Mouse (Mus musculus) liver, adult 2 months (tissue): ENCODE measurements around the gene Catsper2. TPM values are rescaled to one million over a fixed set of nuclear protein-coding genes. Genes with fewer than 3 reads are reported as not detected.
A peak's percentile ranks its signal among the peaks of the same experiment; 100 is the strongest.

Experiments
- DNase-seq: peaks from one replicate; pipeline ENCODE4 v3.0.0-alpha.2; 2011; ENCODE audit warnings: low read depth, low spot score; ENCODE audit errors: extremely low read depth
- H3K27ac ChIP-seq: fragments of 200-500 bp; replicated peaks from 2 replicates; pipeline ENCODE4 v1.5.1; 2012; ENCODE audit warnings: low read depth, mild to moderate bottlenecking, control low read depth, inconsistent platforms, low read length; ENCODE audit not compliant: insufficient read depth
- H3K27me3 ChIP-seq: fragments of 200-500 bp; 2 replicates; pipeline ENCODE4 v1.6.1; 2012; ENCODE audit warnings: mild to moderate bottlenecking, moderate library complexity, low read length, inconsistent platforms; ENCODE audit not compliant: control insufficient read depth, insufficient read depth
- H3K36me3 ChIP-seq: fragments of 200-500 bp; 2 replicates; pipeline ENCODE4 v1.6.1; 2012; ENCODE audit warnings: low read length, inconsistent platforms; ENCODE audit not compliant: control insufficient read depth, insufficient read depth
- H3K4me1 ChIP-seq: fragments of 200-500 bp; 2 replicates; pipeline ENCODE4 v1.6.1; 2011; ENCODE audit warnings: low read length; ENCODE audit not compliant: control insufficient read depth, insufficient read depth
- H3K4me3 ChIP-seq: fragments of 200-500 bp; 2 replicates; pipeline ENCODE4 v1.5.1; 2011; ENCODE audit warnings: low read depth, mild to moderate bottlenecking, control low read depth, low read length, moderate library complexity; ENCODE audit not compliant: insufficient read depth
- H3K79me2 ChIP-seq: fragments of 200-500 bp; 2 replicates; pipeline ENCODE4 v1.6.1; 2012; ENCODE audit warnings: inconsistent platforms, mild to moderate bottlenecking, low read length, moderate library complexity; ENCODE audit not compliant: control insufficient read depth, insufficient read depth
- H3K9ac ChIP-seq: fragments of 200-500 bp; 2 replicates; pipeline ENCODE4 v1.6.1; 2012; ENCODE audit warnings: low read depth, mild to moderate bottlenecking, control low read depth, inconsistent platforms, low read length
- CTCF ChIP-seq: fragments of 200-500 bp; IDR thresholded peaks from 2 replicates; pipeline ENCODE4 v1.5.1; 2011; ENCODE audit warnings: low read depth, low read length, control low read depth
- POLR2A ChIP-seq: fragments of 200-500 bp; IDR thresholded peaks from 2 replicates; pipeline ENCODE4 v1.6.1; 2011; ENCODE audit warnings: low read length, control low read depth; ENCODE audit not compliant: insufficient read depth; ENCODE audit errors: extremely low read depth
- WGBS: fragments of 180-500 bp; shearing (Covaris S2); methylation state at CpG from one replicate; pipeline ENCODE4 v1.1.7; 2018; 5-methylcytosine and 5-hydroxymethylcytosine counted together
- polyA plus RNA-seq: library from polyadenylated mRNA; depleted of rRNA; stranded (reverse); fragments of >200 nt; gene quantifications from 2 replicates; pipeline ENCODE4 v1.2.3, GENCODE M21; 2012
- total RNA-seq: library from RNA; depleted of rRNA; stranded (reverse); fragments of >200 nt; gene quantifications from 2 replicates; pipeline ENCODE4 v1.2.3, GENCODE M21; 2014

Gene Catsper2
- total and polyA plus RNA-seq, 2 experiments = 2.5 to 2.9 TPM

DNA sequence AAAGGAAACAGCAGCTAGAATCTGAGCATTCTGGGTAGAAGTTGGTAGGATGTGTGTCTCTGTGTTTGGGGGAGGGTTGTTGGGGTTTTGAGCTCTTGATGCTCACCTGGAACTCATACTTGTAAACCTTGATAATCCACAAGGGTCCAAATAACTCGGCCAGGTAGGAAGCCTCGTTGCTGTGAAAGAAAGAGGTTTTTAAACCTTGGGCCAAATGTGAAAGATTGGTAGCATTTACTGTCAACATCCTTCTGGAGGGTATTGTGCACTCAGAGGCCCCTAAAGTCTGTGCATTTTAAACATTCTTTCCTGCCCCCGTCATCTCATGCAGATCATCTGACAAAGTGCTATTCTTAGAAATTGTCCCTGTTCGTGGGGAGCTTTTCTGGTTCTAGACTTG, 39.4 kb upstream of the Catsper2 start, which contains the start of gene Hypk:
Gene Hypk, plus strand, starts transcription at position 301 of the 400 bp plus-strand sequence.
- Histone ChIP-seq H3K9ac (no peak within 1 kb of the TSS), H3K4me3 (no peak within 1 kb of the TSS), H3K27me3 (no peaks in the 10 kb centered on the region), H3K4me1 (peaks cover 14% of the 10 kb centered on the region), H3K36me3 (peaks cover 19% of the 10 kb centered on the region), H3K27ac (no peak within 1 kb of the TSS), H3K79me2 (peaks cover 9% of the 10 kb centered on the region; the same call in 1 of the 2 replicates)
- TF ChIP-seq POLR2A = no peak
- WGBS = 68% methylated on average over 4 of the region's 4 CpGs
- DNase-seq = no peak

- H3K79me2 ChIP-seq = peaks cover 9% of the 10 kb centered on the region; the same call in 1 of the 2 replicates
- H3K36me3 ChIP-seq = peaks cover 19% of the 10 kb centered on the region
- no peaks in the 10 kb centered on the region for H3K27me3 ChIP-seq
- no peak for TF ChIP-seq POLR2A
- no peak for TF ChIP-seq CTCF
- no peak overlapping the region for H3K9ac ChIP-seq
- no peak for DNase-seq
- H3K4me1 ChIP-seq = peaks cover 10% of the 10 kb centered on the region
- no peak overlapping the region for H3K4me3 ChIP-seq
- WGBS = 67% methylated on average over 4 of the region's 4 CpGs
- no peak overlapping the region for H3K27ac ChIP-seq
These were observed 38.8 kb upstream of the Catsper2 start for GRCm38 (mm10) chr2:121452361-121452760.

DNA sequence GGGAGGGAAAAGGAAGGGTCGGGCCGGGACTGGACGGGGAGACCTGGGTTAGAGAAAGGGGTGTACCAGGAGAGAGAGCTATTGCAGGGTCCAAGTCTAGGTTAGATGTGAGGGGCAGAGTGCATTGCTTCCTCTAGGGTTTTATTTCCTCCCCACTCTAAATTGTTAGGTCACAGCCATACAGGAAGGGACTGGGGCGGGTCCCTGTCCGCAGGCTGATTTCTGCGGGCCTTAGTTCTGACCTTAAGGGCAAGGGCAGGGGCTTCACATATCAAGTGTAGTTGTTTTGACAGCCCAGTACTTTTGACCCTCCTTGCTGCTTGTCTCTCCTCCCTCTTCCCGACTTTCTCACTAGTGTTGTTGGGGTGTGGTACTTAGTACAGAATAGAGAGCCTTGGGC, 36.5 kb upstream of the Catsper2 start:
- 0% methylated on average over 7 of the region's 7 CpGs for WGBS
- TF ChIP-seq CTCF = no peak
- no peak for TF ChIP-seq POLR2A
- H3K36me3 ChIP-seq = peaks cover 19% of the 10 kb centered on the region
- no peak for DNase-seq
- H3K27ac ChIP-seq = peak overlapping the region; percentile 80
- H3K79me2 ChIP-seq = peaks cover 9% of the 10 kb centered on the region; the same call in 1 of the 2 replicates
- peaks cover 10% of the 10 kb centered on the region for H3K4me1 ChIP-seq
- peak overlapping the region; percentile 84 for H3K4me3 ChIP-seq
- peak overlapping the region; percentile 98 for H3K9ac ChIP-seq
- H3K27me3 ChIP-seq = no peaks in the 10 kb centered on the region

DNA sequence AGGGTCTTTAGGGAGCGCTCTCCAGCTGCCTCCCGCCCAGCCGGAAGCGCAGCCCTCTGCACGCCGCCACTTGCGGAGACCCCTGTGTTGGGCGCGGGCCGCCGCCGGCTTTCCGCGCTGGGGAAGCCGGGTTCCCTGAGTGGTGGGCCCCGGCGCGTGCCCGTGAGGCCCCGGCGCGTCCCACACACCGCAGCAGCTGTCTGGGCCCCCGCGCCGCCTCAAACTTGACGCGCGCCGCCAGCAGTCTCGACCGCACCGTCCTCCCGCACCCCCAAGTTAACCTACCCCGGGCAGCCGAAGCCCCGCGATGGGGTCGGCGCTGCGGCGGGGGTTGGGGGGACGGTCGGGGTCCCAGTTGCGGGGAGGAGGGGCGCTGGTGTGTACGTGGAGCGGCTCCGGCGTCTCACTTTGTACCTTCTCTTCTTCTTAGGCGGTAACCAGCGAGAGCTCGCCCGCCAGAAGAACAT, 36.0 kb upstream of the Catsper2 start:
- H3K27me3 ChIP-seq = no peaks in the 10 kb centered on the region
- H3K4me3 ChIP-seq = peak overlapping the region; percentile 84
- H3K79me2 ChIP-seq = peaks cover 9% of the 10 kb centered on the region; the same call in 1 of the 2 replicates
- peak overlapping the region; percentile 80 for H3K27ac ChIP-seq
- H3K9ac ChIP-seq = peak overlapping the region; percentile 98
- peaks cover 19% of the 10 kb centered on the region for H3K36me3 ChIP-seq
- WGBS = under 1% methylated on average over 54 of the region's 54 CpGs
- DNase-seq = no peak
- no peak for TF ChIP-seq CTCF
- TF ChIP-seq POLR2A = no peak
- peaks cover 10% of the 10 kb centered on the region for H3K4me1 ChIP-seq

DNA sequence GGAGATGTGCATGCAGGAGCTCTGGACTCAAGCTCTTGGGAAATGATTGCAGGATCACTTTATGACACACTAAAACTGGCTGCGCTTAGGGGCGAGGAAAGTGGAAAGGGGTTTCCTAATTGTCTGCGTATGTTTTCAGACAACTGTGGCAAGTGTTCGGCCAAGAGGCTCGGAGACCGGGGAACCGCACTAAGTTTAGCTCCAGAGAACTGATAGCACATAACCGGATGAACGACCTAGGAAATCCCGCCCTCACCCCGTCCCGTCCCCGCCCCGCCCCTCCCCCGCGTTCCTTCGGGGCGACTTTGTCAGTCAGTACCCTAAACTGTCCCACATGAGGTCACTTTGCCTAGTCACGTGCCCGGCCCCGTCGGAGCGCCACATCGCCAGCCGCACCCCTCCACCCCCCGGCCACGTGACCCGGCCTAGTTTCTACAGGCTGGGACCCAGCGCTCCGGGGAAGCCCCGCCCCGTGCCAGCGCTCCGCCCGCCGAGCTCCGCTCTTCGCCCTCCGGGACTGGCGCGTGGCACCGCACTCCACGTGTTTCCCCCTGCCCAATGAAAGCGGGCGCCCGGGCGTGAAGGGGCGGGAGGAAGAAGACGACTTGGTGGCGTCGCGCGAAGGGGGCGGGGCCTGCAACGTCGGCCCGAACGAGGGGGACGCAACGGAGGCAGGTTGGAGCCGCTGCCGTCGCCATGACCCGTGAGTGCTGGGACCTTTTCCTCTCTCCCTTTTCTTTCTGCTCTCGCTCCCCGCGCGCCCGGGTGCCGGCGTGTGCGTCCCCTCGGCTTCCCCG, 35.3 kb upstream of the Catsper2 start, which contains the start of gene Serf2:
Gene Serf2, plus strand, starts transcription at position 457 of the 797 bp plus-strand sequence.
- under 1% methylated on average over 69 of the region's 74 CpGs for WGBS
- peak within 1 kb of the TSS; percentile 84 for H3K4me3 ChIP-seq
- H3K9ac ChIP-seq = peak within 1 kb of the TSS; percentile 98
- H3K4me1 ChIP-seq = peaks cover 10% of the 10 kb centered on the region
- H3K79me2 ChIP-seq = peaks cover 9% of the 10 kb centered on the region; the same call in 1 of the 2 replicates
- H3K36me3 ChIP-seq = peaks cover 19% of the 10 kb centered on the region
- H3K27me3 ChIP-seq = no peaks in the 10 kb centered on the region
- peak; percentile 92 for DNase-seq
- H3K27ac ChIP-seq = peak within 1 kb of the TSS; percentile 96
- TF ChIP-seq POLR2A = peak; percentile 96
- TF ChIP-seq CTCF = no peak
